Mouse (Mus musculus) liver, postnatal 0 days (tissue): Measurements from ENCODE around the gene Tbx2.

ENCODE experiments used
- CTCF ChIP-seq: sonication (generic); IDR thresholded peaks from 2 replicates; pipeline ENCODE4 v1.5.1; 2016; ENCODE audit warnings: antibody characterized with exemption, low read depth
- EP300 ChIP-seq: IDR thresholded peaks from 2 replicates; pipeline ENCODE4 v1.6.1; 2016; ENCODE audit warnings: antibody characterized with exemption, low read depth, mild to moderate bottlenecking

DNA sequence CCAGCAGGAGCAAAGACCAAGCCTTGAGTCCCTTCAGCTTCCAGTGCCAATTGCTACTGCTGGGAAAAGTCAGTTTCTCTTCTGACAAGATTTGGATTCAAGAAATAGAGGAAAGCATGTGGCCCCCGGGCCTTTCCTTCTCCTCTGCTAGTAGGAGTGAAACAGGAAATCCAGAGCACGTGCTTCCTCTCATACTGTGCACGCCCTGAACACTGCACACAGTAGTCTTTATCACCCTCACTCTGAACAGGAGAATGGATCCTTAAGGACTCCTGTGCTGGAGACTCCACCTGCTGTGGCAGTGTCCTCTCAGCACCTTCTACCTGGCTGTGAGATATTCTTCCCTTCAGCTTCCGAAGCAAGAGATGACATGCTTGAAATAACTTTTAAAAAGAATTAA, 21.1 kb upstream of the Tbx2 start:
- TF ChIP-seq CTCF (no peak), EP300 (no peak)
